Mouse (Mus musculus): ENCODE measurements at regions not wholly inside any gene's neighbourhood (a gene's known extent, or its start where the extent isn't known, plus 50 kb on each side); places are given as distances from the start of the nearest gene placed in this dataset.
"Not testable (repeated sequence)": the region's sequence is repeated elsewhere in the genome, so short reads cannot be mapped to it uniquely, and the experiment has no call there.

DNA sequence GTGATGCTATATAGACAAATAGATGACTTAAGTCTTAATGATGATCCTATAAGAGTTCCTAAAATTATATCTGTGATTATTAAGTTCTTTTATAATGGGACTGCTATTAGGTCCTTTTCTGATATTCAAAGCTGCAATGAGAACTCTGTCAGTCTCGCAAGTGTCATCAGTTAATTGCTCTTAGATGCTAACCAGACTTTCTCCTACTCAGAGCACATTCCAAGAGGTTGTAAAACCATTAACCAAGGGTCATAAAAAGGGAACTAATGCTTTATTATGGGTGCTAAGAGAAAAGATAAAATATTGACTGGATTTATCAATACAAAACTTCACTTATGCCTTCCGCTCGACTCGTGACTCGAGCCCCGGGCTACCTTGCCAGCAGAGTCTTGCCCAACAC is 66.3 kb upstream of the Cwc22 start:
- DNase-seq (ENCODE audit: low spot score in 2 of 2) = not testable (repeated sequence)

DNA sequence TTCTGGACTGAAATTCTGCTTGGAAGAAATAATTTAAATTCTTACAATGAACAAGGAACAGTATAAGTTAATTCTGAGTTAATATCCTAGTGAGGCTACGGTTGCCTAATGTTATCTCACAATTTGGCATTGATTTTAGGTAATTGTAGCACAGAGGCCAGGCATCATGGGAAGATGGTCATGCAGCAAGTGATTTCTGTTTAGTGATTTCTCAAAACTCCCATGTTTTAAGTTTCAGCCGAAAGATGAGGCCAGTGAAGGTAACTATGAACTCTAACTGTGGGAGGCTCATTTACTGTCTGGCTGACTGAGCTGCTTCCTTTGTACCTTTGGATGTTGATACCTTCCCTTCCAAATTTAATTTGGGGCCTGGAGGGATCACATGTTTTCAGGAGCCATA is 65.6 kb upstream of the Cwc22 start:
- no peak for DNase-seq (ENCODE audit: low spot score in 2 of 2)

DNA sequence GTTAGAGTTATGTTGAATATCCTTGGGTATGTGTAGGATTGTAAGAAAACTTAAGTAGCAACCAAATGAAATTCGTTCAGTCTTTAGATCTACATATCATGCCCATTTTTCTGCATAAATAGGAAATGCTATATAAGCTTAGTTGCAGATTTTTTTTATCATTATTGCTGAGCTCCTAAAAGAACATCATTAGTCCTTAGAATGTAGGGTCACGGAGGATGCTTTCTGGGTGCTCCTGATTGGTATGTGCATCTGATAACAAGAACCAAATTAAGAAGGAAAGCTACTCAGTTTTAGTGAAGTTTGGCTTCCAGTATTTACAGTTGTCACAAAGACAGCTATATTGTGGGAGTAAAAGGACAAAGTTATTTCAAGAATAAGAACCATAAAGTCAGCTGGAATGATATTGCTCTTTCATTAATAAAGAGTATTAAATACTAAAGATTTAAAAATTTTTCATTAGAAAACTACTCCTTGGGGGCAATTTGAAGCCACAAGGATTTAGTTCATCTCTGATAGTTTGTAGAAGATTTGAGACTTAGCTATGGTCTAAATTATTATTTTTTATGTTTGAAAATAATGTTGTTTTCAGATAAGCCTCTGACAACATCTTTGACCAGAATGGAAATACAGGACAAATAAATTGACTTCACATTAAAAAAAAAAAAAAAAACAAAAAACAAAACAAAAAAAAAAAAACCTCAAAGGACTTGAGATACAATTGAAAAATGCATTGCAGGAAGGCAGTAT is 65.1 kb upstream of the Cwc22 start:
- no peak for DNase-seq (ENCODE audit: low spot score in 2 of 2)

DNA sequence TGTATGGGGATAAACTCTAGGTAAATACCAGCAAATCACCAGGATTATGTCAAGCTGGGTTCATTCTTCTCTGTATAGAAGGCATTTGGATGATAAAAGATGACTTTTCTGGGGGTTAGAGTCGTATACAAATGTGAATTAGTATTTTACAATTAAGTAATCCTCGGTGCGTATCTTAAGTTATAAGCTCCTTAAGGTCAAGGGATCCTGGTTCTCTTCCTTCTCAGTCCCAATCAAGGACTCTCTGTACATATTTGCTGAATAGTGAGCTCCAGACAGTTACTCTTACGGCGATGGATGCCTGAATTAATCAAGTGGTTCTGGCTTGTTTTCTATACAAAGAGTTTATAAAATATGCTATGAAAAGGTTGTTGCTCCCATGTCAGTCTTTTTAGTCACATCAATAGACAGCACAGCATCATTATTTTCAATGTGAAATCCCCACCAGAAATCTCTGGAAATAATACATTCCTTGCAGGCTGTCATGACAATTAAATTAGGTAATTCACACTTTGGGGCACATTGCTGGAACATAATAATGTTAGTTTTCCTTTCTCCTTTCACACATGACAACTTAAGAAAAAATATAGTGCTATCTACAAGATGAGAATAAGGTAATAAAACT is 64.0 kb upstream of the Cwc22 start:
- no peak for DNase-seq (ENCODE audit: low spot score in 2 of 2)

DNA sequence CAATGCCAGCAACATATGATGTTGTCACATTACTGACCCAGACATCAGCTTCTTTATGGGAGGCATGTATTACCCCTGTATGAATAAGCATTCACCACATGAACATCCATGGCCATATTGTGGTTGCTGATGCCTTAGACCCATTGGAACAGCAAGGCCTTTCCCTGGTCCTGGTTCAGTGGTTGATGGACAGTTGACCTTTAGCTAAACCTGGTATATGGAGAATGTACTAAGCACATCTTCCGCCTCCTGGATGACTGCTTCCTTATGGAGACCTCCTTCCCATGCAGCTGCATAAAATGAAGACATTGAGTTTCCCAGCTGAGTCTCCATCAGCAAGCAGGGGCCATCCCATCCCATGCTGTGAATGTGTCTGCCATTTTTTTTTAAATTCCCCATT is 61.9 kb upstream of the Cwc22 start:
- DNase-seq (ENCODE audit: low spot score in 2 of 2) = no peak

DNA sequence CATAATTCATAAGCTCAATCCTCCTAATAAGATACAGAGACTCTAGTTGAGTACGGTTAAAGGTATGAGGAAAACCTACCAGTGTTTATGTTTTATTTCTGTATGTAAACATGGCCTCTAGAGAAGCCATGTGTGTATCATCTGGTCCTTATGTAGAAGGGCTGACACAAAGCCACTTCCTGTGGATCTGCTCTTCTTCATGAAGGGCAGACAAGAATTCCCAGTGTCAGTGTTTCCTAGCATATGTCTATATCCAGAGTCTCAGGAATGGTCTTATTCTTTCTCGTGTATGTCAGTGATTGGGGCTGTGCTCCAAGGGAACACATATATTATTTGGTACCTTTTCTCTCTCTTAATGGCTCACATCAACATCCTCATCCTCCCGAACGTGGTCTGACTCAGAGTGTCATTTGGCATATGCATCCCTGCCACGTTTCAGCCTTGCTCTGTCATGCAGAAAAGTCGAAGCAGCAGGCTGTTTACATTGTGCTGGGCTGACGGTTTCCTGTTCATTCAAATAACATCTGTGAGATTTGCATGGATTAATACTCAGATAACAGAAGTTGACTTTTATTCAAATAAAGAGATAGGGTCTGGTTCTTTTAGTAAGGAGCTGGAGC is 59.3 kb upstream of the Cwc22 start:
- DNase-seq (ENCODE audit: low spot score in 2 of 2) = no peak

DNA sequence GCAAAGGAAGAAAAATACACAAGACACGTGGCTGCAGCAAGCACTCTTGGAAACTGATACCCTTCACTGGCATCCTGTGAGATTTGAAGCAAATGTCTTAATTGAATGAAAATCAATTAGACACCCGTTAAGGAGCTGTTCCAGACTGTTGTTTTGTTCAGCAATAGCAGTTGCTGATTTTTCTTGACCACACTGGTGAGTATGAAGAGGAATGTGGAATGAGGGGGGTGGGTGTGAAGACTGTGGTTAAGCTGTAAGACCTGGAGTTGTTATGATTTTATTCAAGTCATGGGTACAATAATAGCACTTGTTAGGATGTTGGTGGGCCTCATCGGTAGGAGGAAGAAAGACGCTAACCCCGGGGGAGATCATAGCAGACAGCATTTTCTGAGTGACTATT is 58.3 kb upstream of the Cwc22 start:
- no peak for DNase-seq (ENCODE audit: low spot score in 2 of 2)
